Mouse (Mus musculus): ENCODE data around the gene Bmx.

Gene Bmx

DNA sequence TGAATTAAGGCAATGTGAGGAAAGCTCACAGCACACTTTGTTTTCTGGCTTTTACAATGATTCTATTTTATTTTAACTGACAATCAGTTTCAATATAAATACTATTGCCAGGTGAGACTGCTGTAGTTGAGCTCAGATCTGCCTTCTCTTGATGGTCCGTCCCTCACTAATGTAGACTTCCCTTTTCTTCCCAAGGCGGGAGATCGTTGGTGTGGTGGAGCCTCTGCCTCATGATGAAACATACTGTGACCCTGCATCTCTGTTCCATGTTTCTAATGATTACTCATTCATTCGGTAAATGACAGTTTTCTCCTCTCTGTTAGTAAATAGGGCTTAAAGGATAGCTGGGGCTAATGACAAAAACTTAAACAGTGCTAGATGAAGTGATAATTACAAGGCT is 84.1 kb downstream of the Bmx start:
- no peak for DNase-seq

DNA sequence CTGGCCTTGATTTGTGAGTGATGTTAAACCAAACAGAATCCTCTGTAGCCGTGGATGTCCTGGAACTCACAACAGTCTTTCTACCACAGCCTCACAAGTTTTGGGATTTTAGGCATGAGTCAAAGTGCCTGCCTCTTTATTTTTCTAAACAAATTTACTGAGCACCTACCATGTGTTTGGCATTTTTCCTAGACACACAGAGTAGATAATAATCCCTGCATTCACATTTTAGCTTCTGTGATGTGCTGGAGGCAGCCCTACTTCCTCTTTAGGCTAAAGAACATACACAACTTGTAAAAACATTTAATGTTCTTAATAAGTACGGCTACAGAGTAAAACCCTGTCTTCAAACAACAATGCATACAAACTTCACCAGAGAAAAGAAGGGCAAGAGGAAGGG is 87.0 kb downstream of the Bmx start:
- DNase-seq: no peak

DNA sequence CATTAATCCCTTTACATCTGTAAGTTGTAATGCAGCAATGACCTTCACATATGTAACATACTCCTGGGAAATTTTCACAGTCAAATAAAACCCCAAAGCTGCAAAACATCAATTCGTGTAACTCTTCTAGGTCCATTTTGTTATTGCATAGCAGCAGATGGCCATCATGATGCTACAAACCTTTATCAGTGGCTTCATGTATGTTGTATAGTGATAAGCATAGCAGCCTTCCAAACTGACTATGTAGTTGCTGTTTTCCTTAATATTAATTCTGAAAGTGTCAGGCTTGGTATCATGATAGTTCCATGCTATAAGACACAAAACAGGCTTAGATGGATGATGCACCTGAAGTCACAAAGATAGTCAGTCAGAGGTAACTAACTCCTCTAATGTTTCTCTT is 93.3 kb downstream of the Bmx start:
- DNase-seq: no peak

DNA sequence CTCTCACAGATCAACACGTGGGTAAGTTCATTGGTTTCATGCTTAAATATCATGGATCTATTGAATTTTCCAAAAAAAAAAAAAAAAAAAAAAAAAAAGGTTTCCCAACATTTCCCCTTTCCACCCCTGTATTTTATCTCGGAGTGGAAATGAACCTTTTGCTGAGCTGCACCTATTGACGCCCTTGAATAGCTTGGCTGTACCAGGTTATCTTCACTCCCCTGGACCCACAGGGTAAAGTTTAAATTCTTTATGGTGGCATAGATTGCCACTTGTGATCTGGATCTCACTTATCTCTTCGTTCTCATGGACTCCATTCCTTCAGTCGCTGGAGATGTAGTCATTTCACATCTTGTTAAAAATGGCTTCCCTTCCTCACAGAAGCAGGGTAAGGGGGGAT is 103.4 kb downstream of the Bmx start:
- DNase-seq: no peak

DNA sequence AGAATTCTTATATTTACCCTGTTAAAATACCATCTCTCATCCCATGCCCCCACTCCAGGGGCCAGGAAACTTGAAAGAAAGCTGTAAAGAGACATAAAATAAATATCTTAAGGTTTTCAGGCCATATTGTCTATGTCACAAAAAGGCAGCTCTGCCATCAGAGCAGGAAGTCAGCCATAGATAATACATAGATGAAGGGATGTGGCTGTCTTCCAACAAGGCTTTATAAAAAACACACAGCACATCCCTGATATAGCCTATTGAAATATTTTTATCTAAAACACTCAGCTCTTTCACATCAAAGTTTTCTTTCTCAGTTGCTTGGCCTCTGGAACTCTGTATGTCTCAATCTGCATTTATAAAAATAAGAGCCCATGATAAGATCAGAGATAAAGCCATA is 104.4 kb downstream of the Bmx start:
- no peak for DNase-seq

DNA sequence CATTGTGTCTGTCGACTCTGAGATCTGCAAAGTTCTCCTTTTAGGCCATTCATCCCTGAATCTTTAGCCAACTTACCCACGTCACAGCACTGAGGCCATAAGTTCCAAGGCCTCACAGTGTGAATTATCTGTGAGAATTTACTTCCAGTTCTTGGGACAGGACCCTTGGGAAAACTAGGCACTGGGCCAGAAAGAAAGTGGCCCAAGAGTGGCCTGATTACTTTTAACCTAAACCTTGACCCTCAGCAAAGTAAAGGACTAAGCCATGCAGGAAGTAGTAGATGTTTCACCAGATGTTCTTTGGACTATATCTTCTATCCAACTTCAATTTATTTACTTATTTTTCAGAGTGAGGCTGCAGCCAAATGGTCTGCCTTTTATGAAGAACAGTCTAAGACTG is 105.3 kb downstream of the Bmx start:
- DNase-seq: no peak

DNA sequence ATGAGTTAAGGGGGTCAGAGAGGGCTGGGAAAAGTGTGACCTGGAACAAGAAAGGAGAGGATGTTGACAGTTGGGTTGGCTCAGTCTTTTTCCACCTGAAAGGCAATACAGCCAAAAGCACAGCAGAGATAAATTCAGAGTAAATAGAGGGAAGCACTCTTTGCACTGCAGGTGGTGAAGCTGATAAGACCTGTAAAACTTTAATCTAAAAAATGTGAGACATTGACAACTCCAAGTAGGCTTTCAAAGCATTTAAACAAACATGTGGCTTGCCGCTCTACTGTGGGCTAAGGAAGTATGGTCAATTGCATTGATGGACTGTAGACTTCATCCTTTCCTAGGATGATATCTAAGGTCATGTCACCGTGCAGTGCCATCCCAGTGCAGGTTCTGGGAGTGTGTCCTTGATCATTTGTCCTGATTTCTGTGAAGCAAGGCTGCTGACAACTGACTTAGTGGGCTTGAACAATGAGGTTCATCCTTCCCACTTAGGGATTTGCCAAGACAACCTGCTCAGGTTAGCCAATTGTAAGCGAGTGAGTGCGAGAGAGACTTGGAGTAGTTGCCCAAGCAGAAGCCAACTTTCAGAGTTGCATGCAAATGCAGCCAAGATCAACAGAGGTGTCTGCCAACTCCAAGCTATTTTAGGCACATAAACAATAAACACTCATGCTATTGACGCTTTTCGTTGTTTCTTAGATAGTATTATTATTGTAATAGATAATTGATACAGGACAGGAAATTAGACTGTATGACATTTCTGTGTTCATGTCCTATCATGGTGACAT is 112.3 kb downstream of the Bmx start:
- no peak for DNase-seq
